Mouse (Mus musculus): ENCODE data around the gene Dbnl. TPM values are rescaled to one million over a fixed set of nuclear protein-coding genes. Genes with fewer than 3 reads are reported as not detected.
"Not testable (repeated sequence)": the region's sequence is repeated elsewhere in the genome, so short reads cannot be mapped to it uniquely, and the experiment has no call there.

Dbnl gene
- polyA plus RNA-seq, 2 experiments from 2014 or later = 119 to 149 TPM

DNA sequence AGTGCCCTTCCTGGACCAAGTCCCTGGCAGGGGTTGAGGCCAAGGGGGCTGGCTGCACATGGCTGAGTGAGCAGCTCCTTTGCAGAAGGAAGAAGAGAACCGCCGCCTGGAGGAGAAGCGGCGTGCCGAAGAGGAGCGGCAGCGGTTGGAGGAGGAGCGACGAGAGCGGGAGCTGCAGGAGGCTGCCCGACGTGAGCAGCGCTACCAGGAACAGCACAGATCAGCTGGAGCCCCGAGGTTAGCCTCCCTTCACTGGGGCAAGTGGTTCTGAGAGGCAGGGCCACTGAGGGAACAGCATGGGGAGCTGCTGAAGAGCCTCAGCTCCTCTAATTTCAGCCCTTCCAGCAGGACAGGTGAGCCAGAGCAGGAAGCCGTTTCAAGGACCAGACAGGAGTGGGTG, 8.7 kb downstream of the Dbnl start:
- ATAC-seq = no peak

- no peak for ATAC-seq
Observed at GRCm38 (mm10) chr11:5797371-5797770, 9.1 kb downstream of the Dbnl start.

DNA sequence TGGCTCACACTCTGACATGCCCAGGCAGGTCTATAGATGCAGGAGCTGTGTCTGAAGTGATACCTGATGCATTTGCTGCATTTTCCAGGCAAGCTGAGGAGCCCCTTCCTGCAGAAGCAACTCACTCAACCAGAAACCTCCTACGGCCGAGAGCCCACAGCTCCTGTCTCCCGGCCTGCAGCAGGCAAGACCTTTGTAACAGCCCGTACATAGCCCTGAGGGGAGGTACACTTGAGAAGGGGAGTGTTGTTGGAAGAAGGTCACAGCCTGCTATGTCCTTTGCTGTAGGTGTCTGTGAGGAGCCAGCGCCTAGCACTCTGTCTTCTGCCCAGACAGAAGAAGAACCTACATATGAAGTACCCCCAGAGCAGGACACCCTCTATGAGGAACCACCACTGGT, 9.6 kb downstream of the Dbnl start:
- ATAC-seq = no peak

DNA sequence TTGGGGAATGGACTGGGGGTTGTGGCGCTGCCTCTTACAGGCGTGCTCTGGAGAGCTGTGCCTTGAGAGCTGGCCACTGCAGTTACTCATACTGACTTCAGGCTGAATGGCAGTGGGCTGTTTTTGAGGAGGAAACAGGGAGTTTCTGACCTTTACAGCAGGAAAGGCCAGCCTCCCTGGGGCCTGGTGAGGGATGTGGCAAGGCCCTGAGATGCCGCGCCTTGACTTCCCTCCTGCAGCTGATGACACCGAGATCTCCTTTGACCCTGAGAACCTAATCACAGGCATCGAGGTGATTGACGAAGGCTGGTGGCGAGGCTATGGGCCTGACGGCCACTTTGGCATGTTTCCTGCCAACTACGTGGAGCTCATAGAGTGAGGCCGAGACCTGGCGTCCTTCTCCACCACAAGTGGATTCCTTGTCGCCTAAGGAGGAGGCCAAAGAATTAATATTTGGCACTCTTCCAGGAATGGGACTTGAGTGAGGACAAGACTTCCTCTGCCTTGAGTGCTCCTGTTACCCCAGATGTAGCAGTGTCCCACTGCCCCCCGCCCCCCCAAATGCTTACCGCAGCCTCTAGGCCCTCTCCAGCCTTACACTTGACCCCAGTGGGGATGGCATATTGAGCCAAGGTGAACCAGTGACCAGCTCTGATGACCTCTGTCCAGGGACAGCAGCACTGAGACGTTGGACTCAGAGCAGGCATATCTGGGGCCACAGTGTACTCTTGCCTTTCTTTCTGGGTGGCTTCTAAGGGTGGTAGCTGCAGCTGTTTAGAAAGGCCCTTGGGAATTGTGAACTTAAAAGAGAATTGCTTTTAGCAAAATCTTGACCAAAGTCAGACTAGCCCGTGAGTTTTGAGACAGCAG, 11.6 kb downstream of the Dbnl start:
- ATAC-seq = no peak

DNA sequence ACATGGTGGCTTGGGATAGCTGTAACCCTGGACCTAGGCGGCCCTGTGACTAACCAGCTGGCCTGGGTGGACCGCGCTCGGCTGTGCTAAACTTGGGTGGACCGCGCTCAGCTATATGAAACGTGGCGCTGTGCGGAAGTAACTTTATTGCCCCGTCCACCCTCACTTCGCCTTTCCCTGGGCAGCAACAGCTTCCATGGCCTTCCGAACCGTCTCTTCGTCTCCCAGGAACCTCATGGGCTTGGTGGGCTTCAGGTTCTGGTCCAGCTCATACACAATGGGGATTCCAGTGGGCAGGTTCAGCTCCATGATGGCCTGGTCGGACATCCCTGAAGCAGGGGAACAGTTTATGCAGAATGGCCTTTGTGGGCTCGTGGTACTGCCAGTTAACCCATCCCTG, 13.2 kb downstream of the Dbnl start:
- no peak for ATAC-seq

DNA sequence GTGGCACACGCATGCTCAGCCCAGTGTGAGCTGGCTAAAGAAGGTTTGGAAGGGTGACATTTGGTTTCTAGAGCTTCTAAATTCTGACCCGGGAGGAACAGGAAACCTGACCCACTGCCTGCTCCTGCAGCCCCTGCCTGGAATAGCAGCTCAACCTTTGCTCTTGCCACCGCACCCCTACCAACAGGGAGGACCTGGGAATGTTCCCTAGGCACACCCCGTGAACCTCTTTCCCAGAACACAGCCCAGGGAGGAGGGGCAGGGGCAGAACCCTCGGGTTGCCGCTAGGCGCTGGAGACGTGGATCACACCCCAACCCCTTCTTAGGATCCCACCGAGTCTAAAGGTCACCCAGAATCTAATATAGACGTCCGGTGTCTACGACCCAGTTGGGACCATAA, 13.7 kb downstream of the Dbnl start:
- ATAC-seq = no peak

DNA sequence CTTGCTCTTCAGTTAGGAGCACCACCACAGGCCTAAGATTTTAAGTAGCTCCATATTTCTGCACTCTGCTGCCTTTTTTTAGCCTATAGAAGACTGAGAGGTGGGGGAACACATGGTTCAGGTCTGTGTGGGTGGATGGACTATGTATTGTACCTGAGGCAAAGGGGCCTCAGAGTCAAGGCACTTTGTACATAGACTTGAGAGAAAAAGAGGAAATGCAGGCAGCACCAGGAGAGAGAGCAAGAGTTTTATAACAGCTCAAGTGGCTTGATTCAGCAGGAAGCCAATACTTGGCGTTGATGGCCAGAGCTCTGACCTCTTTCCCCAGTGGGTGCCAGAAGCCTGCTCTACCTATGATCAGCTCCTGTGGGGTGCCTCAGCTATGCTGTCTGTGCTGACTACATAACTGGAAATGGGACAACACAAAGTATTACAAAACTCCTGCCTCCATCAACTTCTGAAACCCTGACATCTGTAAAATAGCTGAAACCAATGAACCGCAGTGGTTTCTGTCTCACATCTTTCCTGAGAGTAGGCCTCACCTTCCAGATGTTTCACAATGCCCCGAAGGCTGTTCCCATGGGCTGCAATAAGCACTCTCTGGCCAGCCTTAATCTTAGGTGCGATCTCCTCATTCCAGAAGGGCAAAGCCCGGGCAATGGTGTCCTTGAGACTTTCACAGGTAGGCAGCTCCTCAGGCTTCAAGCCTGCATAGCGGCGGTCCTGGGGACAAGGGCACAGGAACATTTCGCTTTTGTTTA, 14.3 kb downstream of the Dbnl start:
- no peak for ATAC-seq

DNA sequence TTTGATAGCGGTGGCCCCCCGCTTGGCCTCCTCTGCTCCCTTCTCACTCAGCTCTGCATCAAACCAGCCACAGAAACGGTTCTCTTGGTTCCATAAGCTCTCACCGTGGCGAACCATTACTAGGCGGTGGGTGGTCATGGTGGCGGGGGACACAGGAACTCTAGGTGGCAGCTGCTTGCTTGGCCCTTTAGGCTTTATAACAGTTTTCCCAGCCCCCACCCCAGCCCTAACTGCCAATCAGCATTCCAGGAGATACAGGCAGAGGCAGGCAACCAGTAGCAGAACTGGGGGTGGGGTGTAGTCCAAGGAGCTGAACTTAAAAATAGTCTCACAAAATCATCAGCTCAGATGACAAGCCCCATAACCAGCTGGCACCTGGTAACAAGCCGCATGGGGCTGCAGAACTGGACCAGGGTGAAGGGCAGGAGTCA, 15.3 kb downstream of the Dbnl start, which contains the start of gene Pgam2:
Gene Pgam2 (minus strand): TSS at position 183 of the 431 bp plus-strand sequence.
- no peak for ATAC-seq

- no peak for ATAC-seq
Observed at GRCm38 (mm10) chr11:5804174-5804573, 15.9 kb downstream of the Dbnl start.

DNA sequence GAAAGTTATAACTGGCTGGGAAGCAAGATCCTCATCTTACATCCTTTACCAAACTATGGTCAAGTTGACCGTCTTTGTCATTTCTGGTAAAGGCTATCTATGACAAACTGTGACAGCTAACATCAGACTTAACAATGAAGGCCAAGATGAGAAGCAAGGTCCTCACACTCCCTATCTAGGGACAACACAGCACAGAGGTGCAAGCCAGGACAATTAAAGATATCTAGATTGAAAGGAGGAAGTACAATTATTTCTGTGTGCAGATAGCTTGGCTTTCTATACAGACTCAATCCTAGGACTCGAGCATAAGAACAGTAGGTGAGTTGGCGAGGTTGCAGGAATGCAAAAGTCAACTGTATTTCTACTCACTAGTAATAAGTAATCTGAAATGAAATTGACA, 17.4 kb downstream of the Dbnl start:
- ATAC-seq = no peak

DNA sequence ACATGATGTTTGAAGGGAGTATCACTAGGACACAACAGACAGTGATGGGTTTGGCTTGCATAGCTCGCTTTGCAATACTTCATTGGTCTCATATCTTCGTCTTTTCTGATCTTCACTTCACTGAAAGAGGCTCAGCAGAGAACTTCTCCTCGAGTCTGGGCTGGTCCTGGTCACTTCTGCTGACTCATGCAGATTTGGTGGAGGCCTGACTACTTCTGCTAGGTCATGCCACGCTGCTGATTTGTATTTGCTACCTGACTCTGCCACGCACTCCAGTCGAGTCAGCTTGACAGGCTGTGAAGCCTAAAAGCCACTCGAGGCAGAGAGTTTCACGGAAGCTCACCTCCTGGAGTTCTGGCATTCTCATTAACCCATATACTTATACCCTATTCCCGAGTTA, 19.7 kb downstream of the Dbnl start:
- ATAC-seq = no peak

DNA sequence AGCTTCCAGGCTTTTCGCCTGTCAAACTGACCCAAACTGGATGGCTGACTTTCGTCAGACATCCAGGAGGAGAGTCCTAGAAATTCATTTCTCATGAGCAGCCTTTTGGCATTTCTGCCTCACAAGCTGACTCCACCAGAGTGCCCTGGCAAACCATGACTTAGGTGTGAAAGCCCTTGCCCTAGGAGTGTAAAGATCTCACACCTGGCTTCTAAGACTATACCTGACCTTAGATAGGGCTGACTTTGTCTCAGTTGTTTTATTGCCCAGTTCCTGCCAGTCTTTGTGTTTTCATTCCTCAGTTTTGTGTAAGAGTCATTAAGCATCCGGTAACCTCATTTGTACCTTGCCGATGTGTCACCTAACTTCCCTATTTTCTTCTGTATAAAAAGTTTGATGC, 21.2 kb downstream of the Dbnl start:
- not testable (repeated sequence) for ATAC-seq

DNA sequence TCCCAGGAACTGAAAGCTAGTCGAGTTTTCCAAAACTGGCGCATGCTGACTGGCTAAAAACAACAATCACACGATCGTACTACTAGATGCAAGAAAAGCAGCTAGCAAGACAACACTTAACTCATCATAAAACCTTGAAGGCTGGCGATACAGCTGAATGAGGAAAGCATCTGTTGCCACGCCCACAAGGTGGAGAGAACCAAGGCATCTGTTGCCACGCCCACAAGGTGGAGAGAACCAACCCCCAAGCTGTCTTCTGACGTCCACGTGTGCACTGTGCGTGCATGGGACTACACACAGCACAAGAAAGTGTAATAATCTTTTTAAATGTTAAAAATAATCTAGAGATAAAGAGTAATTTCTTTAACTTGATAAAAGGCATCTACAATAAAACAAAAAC, 25.1 kb downstream of the Dbnl start:
- ATAC-seq = no peak

DNA sequence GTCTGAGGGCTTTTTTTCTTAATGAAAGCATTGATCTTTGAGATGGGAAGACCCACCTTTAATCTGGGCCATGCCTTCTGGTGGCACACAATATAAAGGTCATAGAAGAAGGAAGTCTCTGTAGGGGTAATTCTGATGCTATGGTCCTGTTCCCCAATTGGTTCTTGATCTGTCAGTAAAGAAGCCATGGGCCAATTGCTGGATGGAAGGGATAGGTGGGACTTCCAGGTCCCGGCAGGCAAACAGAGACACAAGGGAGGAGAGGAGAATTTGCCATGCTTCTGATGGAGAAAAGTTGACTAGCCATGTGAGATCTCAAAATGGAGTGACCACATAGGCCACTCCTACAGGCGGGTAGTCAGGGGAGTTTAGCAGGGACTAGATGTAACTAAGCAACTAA, 30.9 kb downstream of the Dbnl start:
- ATAC-seq = no peak

GRCm38 (mm10) chr11:5825432-5825831, 37.1 kb downstream of the Dbnl start:
- no peak for ATAC-seq

- ATAC-seq = no peak
Observed at GRCm38 (mm10) chr11:5827931-5828330, 39.6 kb downstream of the Dbnl start.

GRCm38 (mm10) chr11:5828509-5829191, 40.4 kb downstream of the Dbnl start:
- ATAC-seq = no peak

DNA sequence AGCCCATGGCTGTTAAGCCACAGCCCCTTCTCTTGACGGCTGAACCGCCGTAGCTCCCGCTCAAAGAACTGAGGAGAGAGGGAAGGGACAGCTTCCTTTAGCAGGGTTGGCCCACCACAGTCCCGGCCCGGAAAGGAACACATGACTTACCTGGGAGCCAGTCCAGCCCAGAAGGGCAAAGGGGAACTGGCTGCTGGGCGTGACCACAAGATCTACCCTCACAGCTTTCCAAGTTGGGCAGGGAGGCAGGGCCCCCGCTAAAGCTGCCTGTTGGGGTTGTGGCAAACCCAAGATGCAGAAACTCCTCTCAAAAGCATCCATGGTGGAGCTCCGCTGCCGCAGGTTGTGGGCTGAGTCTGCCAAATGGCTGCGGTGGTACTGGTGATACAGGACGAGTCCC, 41.0 kb downstream of the Dbnl start:
- no peak for ATAC-seq

DNA sequence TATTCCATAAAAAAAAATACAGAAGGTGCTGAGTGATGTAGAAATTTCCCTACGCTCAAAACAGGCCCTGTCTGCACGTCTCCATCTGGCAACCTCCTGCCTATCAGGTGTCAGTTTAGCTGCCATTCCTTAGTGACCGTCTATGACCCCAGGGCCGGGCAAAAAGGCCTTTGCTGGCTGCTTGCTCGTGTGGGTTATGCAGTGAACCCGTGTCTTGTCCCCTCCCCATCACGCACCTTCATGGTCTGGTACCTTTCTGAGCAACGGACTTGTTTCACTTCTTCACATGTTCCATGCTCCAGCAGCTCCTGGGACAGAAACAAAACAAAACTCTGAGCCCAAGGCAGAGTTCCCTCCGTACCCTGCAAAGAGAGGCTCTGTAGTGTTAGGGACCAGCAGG, 46.2 kb downstream of the Dbnl start:
- no peak for ATAC-seq

DNA sequence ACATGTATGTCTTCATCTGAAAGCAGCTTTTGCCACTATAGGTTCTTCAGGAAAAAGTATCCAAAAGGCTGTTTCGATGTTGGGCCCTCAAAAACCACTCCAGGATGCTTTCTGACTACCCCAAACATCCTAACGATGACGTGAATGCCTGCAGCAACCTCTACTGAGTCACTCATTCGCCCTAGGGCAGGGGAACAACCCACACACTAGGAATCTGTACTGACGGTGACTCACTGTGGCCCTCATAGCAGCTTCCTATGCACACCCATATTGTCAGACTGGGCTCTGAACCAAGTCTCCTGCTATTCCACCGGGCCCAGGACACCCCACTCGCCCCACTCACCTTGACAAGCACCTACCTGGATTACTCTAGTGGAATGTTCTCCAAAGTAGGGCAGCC, 46.8 kb downstream of the Dbnl start:
- ATAC-seq = no peak

- ATAC-seq = no peak
Observed at GRCm38 (mm10) chr11:5836126-5836525, 47.8 kb downstream of the Dbnl start.

- peak; percentile 90 for ATAC-seq
Observed at GRCm38 (mm10) chr11:5837251-5838246, 49.3 kb downstream of the Dbnl start, which contains the start of gene Polm. Polm (minus strand) TSS chr11:5838016.

Measured in activated CD4-positive, CD25-positive, alpha-beta regulatory T cell, adult 4 months (primary cell).